Mouse (Mus musculus): ENCODE data around the gene Cilp2. TPM values are rescaled to one million over a fixed set of nuclear protein-coding genes. Genes with fewer than 3 reads are reported as not detected.
A peak's percentile ranks its signal among the peaks of the same experiment; 100 is the strongest.

Cilp2 gene
- polyA plus RNA-seq, 1 experiment: 0.11 TPM

GRCm38 (mm10) chr8:69923986-69924385 lies 36.5 kb upstream of the Cilp2 start:
- Histone ChIP-seq H3K27ac (ENCODE audit: insufficient read depth, low read length) (no peak overlapping the region), H3K36me3 (ENCODE audit: control insufficient read depth, insufficient read depth, low read length) (no peaks in the 10 kb centered on the region), H3K27me3 (ENCODE audit: control insufficient read depth, insufficient read depth, low read length) (no peaks in the 10 kb centered on the region), H3K4me3 (ENCODE audit: extremely low read depth, insufficient read depth, insufficient read length) (no peak overlapping the region), H3K4me1 (ENCODE audit: control insufficient read depth, insufficient read depth, insufficient read length) (peaks cover 14% of the 10 kb centered on the region)
- TF ChIP-seq POLR2A (IDR thresholded peaks at IDR 0.05; ENCODE audit: low read depth, low read length) (no peak), CTCF (IDR thresholded peaks at IDR 0.05; ENCODE audit: extremely low read depth, insufficient read depth, insufficient read length, insufficient replicate concordance) (no peak)
- no peak for DNase-seq (ENCODE audit: low read depth in 1 of 2, low spot score in 2 of 2)
- 76% methylated on average over 1 of the region's 1 CpGs for WGBS

- DNase-seq (ENCODE audit: low read depth in 1 of 2, low spot score in 2 of 2): no peak
- peaks cover 14% of the 10 kb centered on the region for H3K4me1 ChIP-seq (ENCODE audit: control insufficient read depth, insufficient read depth, insufficient read length)
- TF ChIP-seq CTCF (IDR thresholded peaks at IDR 0.05; ENCODE audit: extremely low read depth, insufficient read depth, insufficient read length, insufficient replicate concordance): no peak
- no peak for TF ChIP-seq POLR2A (IDR thresholded peaks at IDR 0.05; ENCODE audit: low read depth, low read length)
- WGBS: 88% methylated on average over 2 of the region's 2 CpGs
- H3K36me3 ChIP-seq (ENCODE audit: control insufficient read depth, insufficient read depth, low read length): peaks cover 11% of the 10 kb centered on the region
- H3K27ac ChIP-seq (ENCODE audit: insufficient read depth, low read length): peak overlapping the region; percentile 77; the same call in 1 of the 2 replicates
- no peak overlapping the region for H3K4me3 ChIP-seq (ENCODE audit: extremely low read depth, insufficient read depth, insufficient read length)
- no peaks in the 10 kb centered on the region for H3K27me3 ChIP-seq (ENCODE audit: control insufficient read depth, insufficient read depth, low read length)
These were observed 33.7 kb upstream of the Cilp2 start for GRCm38 (mm10) chr8:69921141-69921540.

GRCm38 (mm10) chr8:69919876-69920662 lies 32.6 kb upstream of the Cilp2 start:
- TF ChIP-seq CTCF (IDR thresholded peaks at IDR 0.05; ENCODE audit: extremely low read depth, insufficient read depth, insufficient read length, insufficient replicate concordance) (no peak), POLR2A (IDR thresholded peaks at IDR 0.05; ENCODE audit: low read depth, low read length) (no peak)
- Histone ChIP-seq H3K27ac (ENCODE audit: insufficient read depth, low read length) (peak overlapping the region; percentile 77), H3K36me3 (ENCODE audit: control insufficient read depth, insufficient read depth, low read length) (peaks cover 19% of the 10 kb centered on the region), H3K4me1 (ENCODE audit: control insufficient read depth, insufficient read depth, insufficient read length) (peaks cover 14% of the 10 kb centered on the region), H3K27me3 (ENCODE audit: control insufficient read depth, insufficient read depth, low read length) (no peaks in the 10 kb centered on the region), H3K4me3 (ENCODE audit: extremely low read depth, insufficient read depth, insufficient read length) (peak overlapping the region; percentile 17; the same call in 1 of the 2 replicates)
- WGBS: 38% methylated on average over 11 of the region's 11 CpGs
- peak; percentile 86 to 97 for DNase-seq (ENCODE audit: low read depth in 1 of 2, low spot score in 2 of 2)

DNA sequence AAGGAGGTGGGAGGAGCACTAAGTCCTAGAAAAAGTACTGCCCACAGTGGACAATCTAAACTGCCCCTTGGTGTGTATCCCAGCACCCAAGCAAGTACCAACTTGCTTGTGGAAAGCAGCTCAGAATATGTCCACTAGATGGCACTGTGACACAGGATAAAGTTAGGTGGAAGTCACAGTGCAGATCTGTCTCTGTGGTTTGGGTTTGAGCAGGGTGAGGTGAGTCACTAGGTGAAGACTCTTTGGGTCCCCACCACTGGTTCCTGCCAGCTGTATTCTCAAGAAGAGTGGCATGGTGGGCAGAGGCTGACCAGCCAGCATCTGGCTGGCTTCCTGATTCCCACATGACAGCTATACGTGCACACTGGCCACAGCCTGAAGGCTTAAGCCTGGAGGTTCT lies 31.5 kb upstream of the Cilp2 start:
- H3K4me3 ChIP-seq (ENCODE audit: extremely low read depth, insufficient read depth, insufficient read length): no peak overlapping the region
- H3K36me3 ChIP-seq (ENCODE audit: control insufficient read depth, insufficient read depth, low read length): peaks cover 24% of the 10 kb centered on the region
- peak overlapping the region; percentile 43; the same call in 1 of the 2 replicates for H3K27ac ChIP-seq (ENCODE audit: insufficient read depth, low read length)
- H3K4me1 ChIP-seq (ENCODE audit: control insufficient read depth, insufficient read depth, insufficient read length): peaks cover 14% of the 10 kb centered on the region
- H3K27me3 ChIP-seq (ENCODE audit: control insufficient read depth, insufficient read depth, low read length): no peaks in the 10 kb centered on the region
- 33% methylated on average over 1 of the region's 1 CpGs for WGBS
- peak; percentile 73 to 87 for DNase-seq (ENCODE audit: low read depth in 1 of 2, low spot score in 2 of 2)
- TF ChIP-seq POLR2A (IDR thresholded peaks at IDR 0.05; ENCODE audit: low read depth, low read length): no peak
- TF ChIP-seq CTCF (IDR thresholded peaks at IDR 0.05; ENCODE audit: extremely low read depth, insufficient read depth, insufficient read length, insufficient replicate concordance): peak; percentile 73; the same call in 1 of the 2 replicates

DNA sequence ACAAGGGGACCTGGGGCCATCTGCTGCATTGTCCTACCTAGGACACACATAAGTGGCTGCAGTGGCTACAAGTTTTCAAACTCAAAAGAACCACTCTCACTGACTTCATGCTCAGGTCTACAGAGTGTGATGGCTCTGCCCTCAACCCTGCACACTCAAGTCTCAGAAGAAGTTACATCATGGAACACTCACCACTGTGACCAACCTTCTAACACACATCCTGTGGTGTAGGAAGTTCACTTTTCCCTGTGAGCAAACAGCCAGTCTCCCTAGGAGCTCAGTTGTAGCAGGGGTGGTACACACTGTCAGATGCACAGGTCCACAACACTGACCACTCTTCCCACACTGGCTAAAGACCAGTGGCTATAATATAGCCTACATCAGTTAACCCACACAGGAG lies 31.0 kb upstream of the Cilp2 start:
- TF ChIP-seq POLR2A (IDR thresholded peaks at IDR 0.05; ENCODE audit: low read depth, low read length) (no peak), CTCF (IDR thresholded peaks at IDR 0.05; ENCODE audit: extremely low read depth, insufficient read depth, insufficient read length, insufficient replicate concordance) (no peak)
- DNase-seq (ENCODE audit: low read depth in 1 of 2, low spot score in 2 of 2): no peak
- Histone ChIP-seq H3K4me3 (ENCODE audit: extremely low read depth, insufficient read depth, insufficient read length) (no peak overlapping the region), H3K36me3 (ENCODE audit: control insufficient read depth, insufficient read depth, low read length) (peaks cover 27% of the 10 kb centered on the region), H3K27ac (ENCODE audit: insufficient read depth, low read length) (no peak overlapping the region), H3K4me1 (ENCODE audit: control insufficient read depth, insufficient read depth, insufficient read length) (peaks cover 14% of the 10 kb centered on the region), H3K27me3 (ENCODE audit: control insufficient read depth, insufficient read depth, low read length) (no peaks in the 10 kb centered on the region)

DNA sequence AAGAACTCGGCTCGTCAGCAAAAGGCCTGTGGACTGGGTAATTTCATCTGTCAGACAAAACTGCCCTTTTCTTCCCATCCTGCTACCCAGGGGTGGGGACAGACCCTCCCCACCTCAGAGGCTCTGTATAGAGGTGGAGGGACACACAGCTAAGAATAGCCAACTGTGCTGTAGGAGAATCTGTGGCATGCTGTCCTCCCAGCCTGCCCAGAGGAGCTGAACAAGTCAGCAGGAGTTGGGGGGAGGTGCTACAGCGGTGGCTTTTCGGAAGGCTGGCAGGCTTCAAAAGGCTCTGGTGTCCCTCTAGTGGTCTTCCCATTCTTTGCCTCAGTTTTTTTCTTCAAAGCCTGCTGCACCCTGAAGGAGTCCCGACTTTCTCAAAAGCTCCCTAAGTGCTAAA lies 28.3 kb upstream of the Cilp2 start:
- WGBS: 89% methylated on average over 5 of the region's 5 CpGs
- H3K27me3 ChIP-seq (ENCODE audit: control insufficient read depth, insufficient read depth, low read length): no peaks in the 10 kb centered on the region
- no peak overlapping the region for H3K4me3 ChIP-seq (ENCODE audit: extremely low read depth, insufficient read depth, insufficient read length)
- H3K36me3 ChIP-seq (ENCODE audit: control insufficient read depth, insufficient read depth, low read length): peaks cover 50% of the 10 kb centered on the region
- peaks cover 7% of the 10 kb centered on the region for H3K4me1 ChIP-seq (ENCODE audit: control insufficient read depth, insufficient read depth, insufficient read length)
- no peak for DNase-seq (ENCODE audit: low read depth in 1 of 2, low spot score in 2 of 2)
- TF ChIP-seq CTCF (IDR thresholded peaks at IDR 0.05; ENCODE audit: extremely low read depth, insufficient read depth, insufficient read length, insufficient replicate concordance): no peak
- TF ChIP-seq POLR2A (IDR thresholded peaks at IDR 0.05; ENCODE audit: low read depth, low read length): no peak
- H3K27ac ChIP-seq (ENCODE audit: insufficient read depth, low read length): no peak overlapping the region

DNA sequence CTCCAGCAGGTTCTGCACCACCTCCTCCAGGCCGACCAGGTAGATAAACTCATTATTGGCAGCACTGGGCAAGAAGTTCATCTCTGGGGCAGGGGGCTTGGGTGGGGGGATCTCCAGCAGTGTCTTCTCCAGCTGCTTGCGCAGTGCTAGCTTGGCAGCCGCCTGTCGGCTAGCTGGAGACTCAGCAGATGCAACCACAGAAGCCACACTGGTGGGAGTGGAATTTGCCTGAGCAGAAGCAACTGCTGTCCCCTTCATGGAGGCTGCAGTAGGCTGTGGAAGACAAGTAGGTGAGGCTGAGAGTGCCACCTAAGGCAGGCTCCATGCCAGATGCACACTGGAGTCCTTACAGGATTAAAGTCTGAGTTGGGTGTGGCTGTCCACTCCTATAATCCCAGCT lies 27.0 kb upstream of the Cilp2 start:
- Histone ChIP-seq H3K4me3 (ENCODE audit: extremely low read depth, insufficient read depth, insufficient read length) (no peak overlapping the region), H3K27ac (ENCODE audit: insufficient read depth, low read length) (no peak overlapping the region), H3K27me3 (ENCODE audit: control insufficient read depth, insufficient read depth, low read length) (no peaks in the 10 kb centered on the region), H3K36me3 (ENCODE audit: control insufficient read depth, insufficient read depth, low read length) (peaks cover 54% of the 10 kb centered on the region), H3K4me1 (ENCODE audit: control insufficient read depth, insufficient read depth, insufficient read length) (peaks cover 3% of the 10 kb centered on the region; the same call in 1 of the 2 replicates)
- TF ChIP-seq CTCF (IDR thresholded peaks at IDR 0.05; ENCODE audit: extremely low read depth, insufficient read depth, insufficient read length, insufficient replicate concordance) (no peak), POLR2A (IDR thresholded peaks at IDR 0.05; ENCODE audit: low read depth, low read length) (no peak)
- DNase-seq (ENCODE audit: low read depth in 1 of 2, low spot score in 2 of 2): no peak
- 86% methylated on average over 4 of the region's 4 CpGs for WGBS

Data from spleen, adult 2 months (tissue).